Mouse (Mus musculus) erythroblast, embryonic 14.5 days (primary cell): ENCODE data around the gene Rnf183.

Source experiments
- GATA1 ChIP-seq: IDR thresholded peaks from 2 replicates; pipeline ENCODE4 v1.6.1; 2012; ENCODE audit warnings: low read length, inconsistent platforms, mixed read lengths
- TAL1 ChIP-seq: IDR thresholded peaks from 3 replicates; pipeline ENCODE4 v1.6.1; 2012; ENCODE audit warnings: low read length, inconsistent platforms, mixed read lengths

GRCm38 (mm10) chr4:62393459-62393858, 41.6 kb downstream of the Rnf183 start:
- TF ChIP-seq GATA1 (no peak), TAL1 (no peak)
